Mouse (Mus musculus) embryo, embryonic 10 days (tissue): ENCODE measurements at regions not wholly inside any gene's neighbourhood (a gene's known extent, or its start where the extent isn't known, plus 50 kb on each side); places are given as distances from the start of the nearest gene placed in this dataset.
"Not testable (repeated sequence)": the region's sequence is repeated elsewhere in the genome, so short reads cannot be mapped to it uniquely, and the experiment has no call there.

ENCODE experiments used
- DNase-seq: peaks from one replicate; pipeline ENCODE4 v3.0.0-alpha.2; 2015; ENCODE audit warnings: low spot score

DNA sequence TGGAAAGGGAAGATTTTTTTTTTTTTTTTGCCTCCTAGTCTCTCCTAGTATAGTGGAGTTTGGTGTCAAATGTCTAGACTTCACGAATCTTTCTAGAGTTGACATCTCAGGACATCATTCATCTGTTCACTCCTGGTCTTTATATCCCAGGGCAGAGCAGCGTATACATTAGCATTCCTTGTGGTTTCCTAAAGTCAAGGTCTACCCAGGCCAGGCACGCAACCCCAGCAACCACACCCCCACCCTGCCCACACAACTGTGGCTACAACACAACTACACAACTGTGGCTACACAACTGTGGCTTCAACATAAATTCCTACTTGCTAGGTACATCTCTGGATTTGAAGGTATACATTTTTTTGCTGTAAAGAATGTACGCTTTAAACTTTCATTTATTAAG lies 122.2 kb downstream of the Ppp1r3a start:
- DNase-seq = no peak

- DNase-seq = no peak
Observed at GRCm38 (mm10) chr6:14631719-14632445, 123.2 kb downstream of the Ppp1r3a start.

GRCm38 (mm10) chr6:14616629-14617028 lies 138.4 kb downstream of the Ppp1r3a start:
- no peak for DNase-seq

- no peak for DNase-seq
Observed at GRCm38 (mm10) chr6:14608076-14608475, 147.0 kb downstream of the Ppp1r3a start.

DNA sequence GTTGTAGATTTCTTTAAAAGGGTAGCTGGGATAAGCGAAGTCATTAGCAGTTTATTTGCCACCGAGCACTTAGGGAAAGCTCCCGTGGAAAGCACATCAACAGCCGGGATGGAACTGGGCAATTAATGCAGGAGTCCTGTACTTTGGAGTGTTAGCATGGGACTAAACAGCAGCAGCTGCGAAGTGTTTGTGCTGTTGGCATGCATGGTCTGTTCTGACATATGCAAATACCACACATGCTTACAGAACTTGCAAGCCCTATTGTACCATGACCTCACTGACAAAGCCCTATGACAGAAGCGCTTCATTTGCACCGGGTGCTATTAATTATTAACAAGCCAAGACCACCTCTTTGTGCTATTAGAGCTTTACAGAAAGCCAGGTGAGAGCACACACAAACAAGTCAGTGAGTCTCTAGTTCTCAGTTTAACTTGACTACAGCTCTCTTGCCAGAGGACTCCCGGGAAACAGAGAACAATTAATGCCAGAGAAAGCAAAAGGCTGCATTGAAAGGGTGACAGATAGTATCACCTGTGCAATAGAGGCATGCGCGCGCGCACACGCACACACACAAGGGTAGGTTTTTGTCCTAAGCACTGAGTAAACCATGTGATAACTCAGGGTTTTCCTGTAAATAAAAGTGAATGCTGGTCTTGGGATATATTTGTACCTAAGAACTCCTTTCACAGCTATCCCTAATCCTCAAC lies 154.4 kb downstream of the Ppp1r3a start:
- no peak for DNase-seq

- no peak for DNase-seq
Observed at GRCm38 (mm10) chr6:14596880-14597466, 158.1 kb downstream of the Ppp1r3a start.

GRCm38 (mm10) chr6:14585827-14586226 lies 169.2 kb downstream of the Ppp1r3a start:
- DNase-seq = peak; percentile 70

DNA sequence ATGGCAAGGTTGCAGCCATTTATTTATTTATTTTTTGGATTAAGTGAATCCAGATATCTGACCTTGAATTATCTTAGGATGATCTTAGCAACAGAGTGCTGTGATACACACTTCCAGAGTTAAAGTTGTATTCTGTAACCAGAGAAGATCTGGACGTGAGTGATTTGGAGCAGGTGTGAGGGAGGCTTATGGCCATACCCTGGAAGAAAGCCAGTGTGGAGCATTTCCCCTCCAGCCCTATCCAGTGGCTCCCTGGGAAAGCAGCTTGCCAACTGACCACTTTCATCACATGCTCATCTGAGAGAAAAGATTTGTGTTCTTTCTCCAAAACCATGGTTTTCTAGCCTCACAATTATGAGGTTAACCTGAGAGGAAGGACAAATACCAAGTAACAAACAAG lies 171.2 kb downstream of the Ppp1r3a start:
- no peak for DNase-seq

GRCm38 (mm10) chr6:14574607-14575006 lies 180.5 kb downstream of the Ppp1r3a start:
- no peak for DNase-seq

GRCm38 (mm10) chr6:14573001-14573400 lies 182.1 kb downstream of the Ppp1r3a start:
- no peak for DNase-seq

- no peak for DNase-seq
Observed at GRCm38 (mm10) chr6:14540333-14540732, 214.7 kb downstream of the Ppp1r3a start.

- peak; percentile 9 for DNase-seq
Observed at GRCm38 (mm10) chr6:14529096-14529495, 226.0 kb downstream of the Ppp1r3a start.

DNA sequence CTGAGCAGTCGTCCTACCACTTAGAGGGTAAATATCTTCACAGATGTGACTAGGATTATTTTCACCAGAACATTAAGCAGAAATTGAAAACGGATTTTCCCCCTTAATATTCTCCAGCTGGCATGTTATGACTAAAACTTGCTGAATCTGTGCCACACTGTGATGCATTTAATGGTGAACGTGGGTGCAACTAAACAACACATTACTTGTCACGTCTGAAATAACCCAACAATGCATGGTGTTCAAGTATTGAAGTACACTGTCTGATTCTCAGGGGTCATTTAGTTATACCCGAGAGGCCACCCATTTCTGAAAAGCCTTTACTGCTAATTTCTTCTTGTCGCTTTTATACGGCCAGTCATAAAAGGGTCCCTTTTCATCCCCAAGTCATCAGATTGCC lies 226.5 kb downstream of the Ppp1r3a start:
- DNase-seq = no peak

DNA sequence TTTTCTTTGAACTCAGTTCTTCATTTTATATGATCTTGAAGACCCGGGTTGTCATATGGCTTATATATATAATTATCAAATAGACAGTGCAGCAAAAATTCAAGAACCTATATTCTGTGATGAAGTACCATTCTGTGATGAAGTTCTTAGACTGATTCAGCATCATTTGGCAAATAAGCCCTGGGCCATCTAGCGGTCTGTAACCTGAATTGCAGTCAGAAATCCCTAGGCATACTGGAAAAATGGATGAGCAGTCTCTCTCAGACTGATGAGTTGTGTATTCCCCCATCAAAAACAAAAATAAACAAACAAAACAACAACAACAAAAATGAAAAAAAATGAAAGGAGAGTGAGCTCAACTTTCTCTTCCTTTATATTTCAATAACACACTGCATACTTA lies 232.3 kb downstream of the Ppp1r3a start:
- peak; percentile 26 for DNase-seq

DNA sequence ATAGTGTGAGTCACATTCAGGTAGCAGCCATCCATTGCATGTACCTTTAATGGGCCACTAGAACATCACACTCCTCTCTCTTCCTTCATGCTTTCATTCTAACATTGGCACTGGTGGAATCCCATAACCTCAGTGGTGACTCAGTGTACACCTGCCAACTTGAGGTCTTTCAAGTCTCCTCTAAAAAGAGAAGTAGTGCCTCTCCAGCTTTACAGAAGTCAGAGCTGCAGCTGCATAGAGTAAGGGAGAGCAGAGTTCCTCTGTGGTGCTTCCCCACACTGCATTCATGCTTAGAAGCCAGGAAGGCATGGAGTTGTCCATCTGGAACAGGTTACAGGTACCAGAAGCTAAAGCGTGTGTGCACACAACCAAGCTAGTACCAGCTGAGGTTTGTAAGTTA lies 233.8 kb downstream of the Ppp1r3a start:
- no peak for DNase-seq

GRCm38 (mm10) chr6:14504171-14504570 lies 250.9 kb downstream of the Ppp1r3a start:
- DNase-seq = peak; percentile 65

DNA sequence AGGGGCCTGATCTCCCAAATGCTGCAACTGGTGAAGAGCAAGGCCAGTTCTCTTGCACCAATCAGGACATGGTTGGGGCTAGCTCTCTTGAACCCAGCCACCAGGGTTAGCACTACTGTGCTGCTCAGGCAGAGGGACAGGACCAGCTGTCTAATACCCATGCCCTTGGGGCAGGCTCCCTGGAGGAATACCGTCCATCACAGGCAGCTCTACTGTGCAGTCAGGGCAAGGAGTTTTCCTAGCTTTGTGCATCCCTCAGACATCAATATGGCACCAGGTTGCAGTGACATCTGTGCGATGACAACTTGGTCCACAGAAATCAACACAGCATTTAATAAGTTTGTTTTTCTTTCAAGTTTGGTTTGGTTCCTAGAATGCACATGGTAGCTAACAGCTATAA lies 254.4 kb downstream of the Ppp1r3a start:
- no peak for DNase-seq

- DNase-seq = not testable (repeated sequence)
Observed at GRCm38 (mm10) chr6:14499882-14500281, 255.2 kb downstream of the Ppp1r3a start.

GRCm38 (mm10) chr6:14486642-14487041 lies 268.4 kb downstream of the Ppp1r3a start:
- DNase-seq = not testable (repeated sequence)

- DNase-seq = no peak
Observed at GRCm38 (mm10) chr6:14456394-14456793, 298.7 kb downstream of the Ppp1r3a start.

DNA sequence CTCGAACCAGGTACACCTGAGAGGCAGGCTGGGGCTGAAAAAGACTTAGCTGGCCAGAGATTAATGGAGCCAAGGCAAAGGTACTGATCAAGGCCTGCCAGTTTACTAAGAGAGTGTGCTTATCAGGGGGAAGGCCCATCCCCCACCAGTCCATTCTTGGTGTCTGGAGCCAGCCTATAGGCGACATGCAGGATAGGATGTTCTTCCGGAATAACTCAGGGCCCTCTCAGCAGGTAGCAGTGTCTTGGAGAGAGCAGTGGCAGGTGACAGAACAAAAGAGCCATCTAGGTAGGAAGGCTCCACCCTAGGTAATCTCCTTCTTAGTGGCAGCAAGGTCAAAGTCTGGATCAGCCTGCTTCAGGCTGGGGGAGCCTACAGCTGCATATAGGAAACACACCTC lies 301.8 kb downstream of the Ppp1r3a start:
- not testable (repeated sequence) for DNase-seq

DNA sequence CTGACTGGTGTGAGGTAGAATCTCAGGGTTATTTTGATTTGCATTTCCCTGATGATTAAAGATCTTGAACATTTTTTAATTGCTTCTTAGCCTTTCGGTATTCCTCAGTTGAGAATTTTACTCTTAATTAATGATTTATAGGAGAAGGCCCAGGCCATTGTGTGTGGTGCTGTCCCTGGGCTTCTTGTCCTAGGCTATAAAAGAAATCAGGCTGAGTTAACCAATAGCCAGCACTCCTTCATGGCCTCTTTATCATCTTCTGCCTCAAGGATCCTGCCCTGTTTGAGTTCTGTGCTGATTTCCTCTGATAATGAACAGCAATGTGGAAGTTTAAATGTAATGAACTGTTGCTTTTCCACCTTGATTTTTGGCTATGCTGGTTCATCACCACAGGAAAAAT lies 323.3 kb downstream of the Ppp1r3a start:
- no peak for DNase-seq

DNA sequence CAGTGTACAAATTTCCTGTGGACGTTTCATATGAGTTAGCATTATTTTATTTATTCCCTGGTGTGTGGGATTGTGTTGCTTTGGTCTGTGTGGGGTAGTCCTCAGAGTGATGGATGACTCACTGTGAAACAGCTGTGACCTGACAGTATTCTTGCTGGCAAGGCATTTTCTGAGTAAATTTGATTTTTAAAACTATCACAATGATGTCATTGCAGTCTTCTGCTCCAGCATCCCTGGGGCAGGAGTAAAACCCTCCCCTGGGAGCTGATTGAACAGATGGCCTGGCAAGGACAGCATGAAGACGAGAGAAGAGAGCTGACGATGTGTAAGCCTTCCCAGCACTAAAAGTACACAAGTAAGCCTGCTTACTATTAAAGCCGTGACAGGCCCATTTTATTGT lies 345.3 kb downstream of the Ppp1r3a start:
- DNase-seq = no peak
